Mouse (Mus musculus) hindbrain, embryonic 10.5 days (tissue): ENCODE data around the gene Gng8. TPM values are rescaled to one million over a fixed set of nuclear protein-coding genes. Genes with fewer than 3 reads are reported as not detected.

Experiments used
- DNase-seq: peaks from one replicate; pipeline ENCODE4 v3.0.0-alpha.2; 2017; ENCODE audit warnings: low spot score
- H3K27ac ChIP-seq: fragments of 300-500 bp; sonication (generic); 2 replicates; pipeline ENCODE4 v1.5.1; 2016; ENCODE audit warnings: mild to moderate bottlenecking, moderate library complexity
- H3K27me3 ChIP-seq: fragments of 300-500 bp; sonication (generic); 2 replicates; pipeline ENCODE4 v1.6.1; 2016; ENCODE audit warnings: mild to moderate bottlenecking; ENCODE audit not compliant: poor library complexity, insufficient read depth, severe bottlenecking
- H3K36me3 ChIP-seq: fragments of 300-500 bp; sonication (generic); 2 replicates; pipeline ENCODE4 v1.6.1; 2016; ENCODE audit warnings: mild to moderate bottlenecking, moderate library complexity
- H3K4me1 ChIP-seq: fragments of 300-500 bp; sonication (generic); replicated peaks from 2 replicates; pipeline ENCODE4 v1.6.1; 2016; ENCODE audit warnings: mild to moderate bottlenecking
- H3K4me3 ChIP-seq: fragments of 300-500 bp; sonication (generic); 2 replicates; pipeline ENCODE4 v1.5.1; 2016; ENCODE audit warnings: mild to moderate bottlenecking, moderate library complexity
- H3K9me3 ChIP-seq: fragments of 300-500 bp; sonication (generic); 2 replicates; pipeline ENCODE4 v1.6.1; 2016; ENCODE audit warnings: mild to moderate bottlenecking, moderate library complexity
- WGBS: fragments of 180-500 bp; shearing (Covaris S2); methylation state at CpG from one replicate; pipeline ENCODE4 v1.1.7; 2016; 5-methylcytosine and 5-hydroxymethylcytosine counted together
- polyA plus RNA-seq: library from polyadenylated mRNA; unstranded; fragments of >200 nt; fragmentation: Nextera tagmentation; extraction: Ambion mirVana; gene quantifications from 2 replicates; pipeline ENCODE4 v1.2.1, GENCODE M21; 2016

Gng8 gene
- polyA plus RNA-seq, 1 experiment from 2014 or later = 9.0 TPM

DNA sequence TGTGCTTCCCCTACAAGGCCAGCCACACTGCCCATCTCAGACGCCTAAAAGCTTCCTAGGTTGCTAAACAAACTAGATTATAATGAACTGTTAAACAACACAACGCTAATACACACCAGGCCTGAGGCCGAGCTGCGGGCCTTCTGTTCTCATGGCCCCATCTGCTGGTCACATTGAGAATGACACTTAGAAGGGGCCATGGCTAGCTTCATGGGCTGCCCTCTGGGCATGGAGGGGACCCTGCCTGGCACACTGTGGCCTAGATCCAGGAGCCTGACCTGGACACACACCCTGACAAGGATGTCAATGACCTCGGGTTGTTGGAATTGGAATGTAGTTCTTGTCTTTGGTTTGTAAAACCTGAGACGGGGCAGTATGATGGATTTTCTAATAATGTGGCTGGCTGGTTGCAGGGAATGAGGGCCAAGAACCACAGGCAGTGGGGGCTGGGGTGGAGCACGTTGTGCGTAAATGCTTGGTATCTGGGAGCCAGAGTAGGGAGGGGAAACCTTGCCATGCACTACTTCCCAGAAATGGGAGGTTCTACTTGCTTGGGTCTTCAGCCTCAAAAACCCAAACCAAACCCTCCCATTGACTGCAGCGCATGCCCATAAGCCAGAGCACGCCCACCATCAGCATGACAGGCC is 22.3 kb downstream of the Gng8 start:
- peaks cover 27% of the 10 kb centered on the region for H3K4me1 ChIP-seq
- H3K36me3 ChIP-seq = peaks cover 53% of the 10 kb centered on the region
- DNase-seq = peak; percentile 77
- no peak overlapping the region for H3K4me3 ChIP-seq
- peaks cover 7% of the 10 kb centered on the region; the same call in 1 of the 2 replicates for H3K27me3 ChIP-seq
- H3K9me3 ChIP-seq = no peaks in the 10 kb centered on the region
- H3K27ac ChIP-seq = no peak overlapping the region
- WGBS = 39% methylated on average over 10 of the region's 10 CpGs

- WGBS = 83% methylated on average over 18 of the region's 18 CpGs
- no peak overlapping the region for H3K27ac ChIP-seq
- peaks cover 61% of the 10 kb centered on the region for H3K36me3 ChIP-seq
- DNase-seq = no peak
- no peaks in the 10 kb centered on the region for H3K9me3 ChIP-seq
- peaks cover 27% of the 10 kb centered on the region for H3K4me1 ChIP-seq
- no peak overlapping the region for H3K4me3 ChIP-seq
- H3K27me3 ChIP-seq = peaks cover under 1% of the 10 kb centered on the region; the same call in 1 of the 2 replicates
These were observed 23.1 kb downstream of the Gng8 start for GRCm38 (mm10) chr7:16914453-16915343.

DNA sequence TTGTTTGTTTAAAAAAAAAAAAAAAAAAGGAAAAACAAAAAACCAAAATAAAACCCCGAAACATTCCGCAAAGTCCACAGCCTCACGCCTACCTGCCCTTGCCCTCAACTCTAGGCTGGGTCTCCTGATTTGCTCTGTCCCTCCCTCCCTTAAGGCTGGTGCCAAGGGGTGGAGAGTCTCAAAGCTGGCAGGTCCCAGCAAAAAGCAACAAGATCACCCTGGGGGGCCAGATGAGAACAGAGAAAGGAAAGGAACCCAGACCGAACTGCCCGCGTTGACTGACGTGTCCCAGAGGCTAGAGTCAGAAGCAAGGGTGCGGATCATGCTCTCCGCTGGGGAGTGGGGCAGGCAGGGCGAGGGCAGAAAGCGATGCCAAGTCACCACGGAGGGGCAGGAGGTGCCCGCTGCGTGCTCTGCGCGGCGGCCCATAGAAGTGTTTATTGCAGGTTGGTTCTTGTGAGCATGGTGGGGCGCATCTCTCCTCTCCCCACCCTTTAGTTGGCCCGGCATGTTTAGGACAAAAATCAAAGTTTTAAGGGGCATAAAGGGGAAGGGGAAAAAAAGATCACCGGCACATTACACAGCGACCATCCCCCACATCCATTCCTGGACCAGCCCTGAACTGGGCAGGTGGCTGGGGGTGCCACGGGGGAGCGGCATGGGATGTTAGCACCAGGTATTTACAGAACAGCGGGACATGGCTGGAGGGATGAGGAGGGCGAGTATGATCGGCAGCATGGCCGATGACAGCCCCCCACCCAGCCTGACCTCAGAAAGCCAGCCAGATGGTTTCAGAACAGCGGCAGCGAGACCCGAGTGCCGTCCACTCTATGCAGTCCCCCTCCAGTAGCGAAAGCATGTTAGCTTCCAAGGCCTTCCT is 24.1 kb downstream of the Gng8 start:
- no peak overlapping the region for H3K27ac ChIP-seq
- H3K9me3 ChIP-seq = no peaks in the 10 kb centered on the region
- DNase-seq = no peak
- no peak overlapping the region for H3K4me3 ChIP-seq
- H3K27me3 ChIP-seq = no peaks in the 10 kb centered on the region
- 88% methylated on average over 32 of the region's 32 CpGs for WGBS
- H3K36me3 ChIP-seq = peaks cover 67% of the 10 kb centered on the region
- peaks cover 35% of the 10 kb centered on the region for H3K4me1 ChIP-seq

DNA sequence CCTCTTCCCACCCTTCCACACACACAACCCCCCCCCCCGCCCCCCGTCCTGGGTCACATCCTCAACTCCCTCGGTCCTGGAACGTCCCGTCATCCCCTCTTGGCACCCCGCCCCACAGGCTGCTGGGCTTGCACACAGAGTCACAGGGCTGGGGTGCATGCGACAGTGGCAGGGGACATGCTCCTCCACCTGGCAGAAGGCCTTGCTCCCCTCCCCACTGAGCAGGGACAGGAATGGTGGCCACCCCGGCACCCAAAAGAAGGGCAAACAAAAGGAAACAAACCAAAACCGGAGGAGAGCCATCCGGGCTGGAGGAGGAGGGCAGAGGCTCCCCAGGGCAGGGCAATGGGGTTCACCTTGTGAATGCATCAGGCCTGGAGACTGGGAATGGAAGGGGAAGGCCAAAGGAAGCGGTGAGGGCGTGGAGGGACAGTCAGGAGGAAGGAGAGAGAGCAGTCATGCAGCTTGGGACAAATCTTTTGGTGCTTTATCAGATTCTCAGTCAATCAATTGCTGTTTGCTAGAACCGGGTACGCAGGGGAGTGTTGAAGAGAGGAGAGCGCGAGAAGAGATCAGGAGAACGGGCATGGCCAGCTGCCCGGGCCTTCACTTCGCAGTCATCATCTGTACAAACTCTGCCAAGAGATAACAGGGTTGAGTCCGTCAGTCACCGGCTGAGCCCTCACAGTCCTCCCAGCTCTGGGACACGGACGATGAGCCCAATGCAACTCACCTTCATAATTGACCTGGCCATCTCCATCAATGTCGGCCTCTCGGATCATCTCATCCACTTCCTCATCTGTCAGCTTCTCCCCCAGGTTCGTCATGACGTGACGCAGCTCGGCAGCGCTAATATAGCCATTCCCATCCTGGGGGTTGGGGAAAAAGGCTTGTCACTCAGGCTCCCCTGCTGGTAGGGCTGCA is 25.0 kb downstream of the Gng8 start:
- Histone ChIP-seq H3K36me3 (peaks cover 76% of the 10 kb centered on the region), H3K9me3 (no peaks in the 10 kb centered on the region), H3K27me3 (no peaks in the 10 kb centered on the region), H3K4me3 (no peak overlapping the region), H3K4me1 (peaks cover 44% of the 10 kb centered on the region), H3K27ac (no peak overlapping the region)
- WGBS = 86% methylated on average over 30 of the region's 30 CpGs
- no peak for DNase-seq

- no peak overlapping the region for H3K27ac ChIP-seq
- peaks cover 53% of the 10 kb centered on the region for H3K4me1 ChIP-seq
- H3K4me3 ChIP-seq = no peak overlapping the region
- WGBS = 89% methylated on average over 11 of the region's 11 CpGs
- H3K27me3 ChIP-seq = no peaks in the 10 kb centered on the region
- H3K9me3 ChIP-seq = no peaks in the 10 kb centered on the region
- no peak for DNase-seq
- H3K36me3 ChIP-seq = peaks cover 78% of the 10 kb centered on the region
These were observed 25.9 kb downstream of the Gng8 start for GRCm38 (mm10) chr7:16917447-16917846.

DNA sequence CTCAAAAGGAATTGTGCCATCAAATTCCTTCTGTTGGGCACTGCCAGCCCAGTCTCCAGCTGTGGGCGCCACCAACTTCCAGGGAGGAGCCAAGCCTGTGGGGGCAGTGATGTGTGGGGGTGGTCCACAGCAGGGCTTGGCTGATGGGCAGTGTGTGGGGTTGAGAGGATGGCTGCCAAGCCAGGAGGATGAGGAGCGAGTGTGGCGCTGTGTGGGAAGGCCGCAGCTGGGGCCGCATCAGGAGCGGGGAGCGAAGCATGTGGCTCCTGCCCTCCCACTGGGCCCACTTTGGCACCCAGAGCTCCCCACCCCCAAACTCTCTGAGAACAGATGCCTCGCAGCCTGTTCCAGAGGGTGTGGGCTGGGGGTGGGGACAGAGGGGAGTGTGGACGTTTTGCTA is 26.4 kb downstream of the Gng8 start:
- Histone ChIP-seq H3K4me3 (no peak overlapping the region), H3K36me3 (peaks cover 78% of the 10 kb centered on the region), H3K9me3 (no peaks in the 10 kb centered on the region), H3K27ac (no peak overlapping the region), H3K27me3 (no peaks in the 10 kb centered on the region), H3K4me1 (peaks cover 59% of the 10 kb centered on the region)
- DNase-seq = no peak
- 84% methylated on average over 9 of the region's 9 CpGs for WGBS

GRCm38 (mm10) chr7:16918670-16919069 is 27.1 kb downstream of the Gng8 start:
- 86% methylated on average over 3 of the region's 3 CpGs for WGBS
- H3K4me1 ChIP-seq = peaks cover 62% of the 10 kb centered on the region
- H3K9me3 ChIP-seq = no peaks in the 10 kb centered on the region
- no peak overlapping the region for H3K27ac ChIP-seq
- H3K36me3 ChIP-seq = peaks cover 77% of the 10 kb centered on the region
- no peaks in the 10 kb centered on the region for H3K27me3 ChIP-seq
- H3K4me3 ChIP-seq = no peak overlapping the region
- no peak for DNase-seq

DNA sequence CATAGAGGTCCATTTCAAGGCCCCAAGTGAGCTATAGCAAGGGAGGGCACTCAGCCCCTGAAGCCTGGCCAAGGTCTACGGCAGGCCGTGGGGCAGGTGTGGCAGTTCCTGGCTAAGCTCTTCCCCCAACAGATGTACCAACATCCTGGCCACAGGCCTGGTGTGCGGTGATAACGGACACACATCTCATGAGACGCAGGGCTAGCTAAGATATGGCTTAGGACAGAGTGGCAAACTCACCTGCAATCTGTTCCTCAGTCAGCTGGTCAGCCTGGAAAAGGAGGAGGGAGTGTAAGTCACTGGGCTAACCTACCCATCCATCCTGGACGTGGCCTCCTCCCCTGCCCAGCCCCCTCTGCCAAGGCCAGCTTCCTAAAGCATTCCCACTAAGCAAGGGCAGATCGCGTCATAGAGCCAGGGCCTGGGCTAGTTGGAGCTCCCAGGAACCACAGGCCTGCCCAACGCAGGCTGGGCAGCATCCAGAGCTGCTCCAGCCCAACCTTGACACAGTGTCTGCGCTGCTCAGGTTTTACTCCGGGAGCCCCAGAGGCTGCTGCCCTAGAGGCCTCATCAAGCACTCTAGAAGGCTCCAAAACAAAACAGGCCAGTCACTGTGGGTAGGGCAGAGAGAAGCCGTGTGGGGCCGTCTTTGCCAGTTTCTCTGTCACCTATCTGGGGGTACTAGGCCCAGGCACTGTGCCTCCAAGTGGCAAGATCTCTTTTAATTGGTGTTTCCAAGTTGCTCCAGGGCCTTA is 28.0 kb downstream of the Gng8 start:
- 90% methylated on average over 13 of the region's 13 CpGs for WGBS
- peak overlapping the region; percentile 63 for H3K27ac ChIP-seq
- peaks cover 68% of the 10 kb centered on the region for H3K36me3 ChIP-seq

GRCm38 (mm10) chr7:16920150-16920579 is 28.6 kb downstream of the Gng8 start:
- 88% methylated on average over 7 of the region's 7 CpGs for WGBS
- no peak for DNase-seq
- Histone ChIP-seq H3K27ac (peak overlapping the region; percentile 63), H3K36me3 (peaks cover 62% of the 10 kb centered on the region), H3K4me1 (peaks cover 62% of the 10 kb centered on the region), H3K9me3 (no peaks in the 10 kb centered on the region), H3K4me3 (peak overlapping the region; percentile 9; the same call in 1 of the 2 replicates), H3K27me3 (no peaks in the 10 kb centered on the region)

More for the DNA sequence above, 28.0 kb downstream of the Gng8 start:
- Histone ChIP-seq H3K4me1 (peaks cover 62% of the 10 kb centered on the region), H3K9me3 (no peaks in the 10 kb centered on the region), H3K27me3 (no peaks in the 10 kb centered on the region), H3K4me3 (peak overlapping the region; percentile 9; the same call in 1 of the 2 replicates)
- no peak for DNase-seq

- no peak for DNase-seq
- peak overlapping the region; percentile 99 for H3K27ac ChIP-seq
- H3K9me3 ChIP-seq = no peaks in the 10 kb centered on the region
- 49% methylated on average over 21 of the region's 21 CpGs for WGBS
- H3K27me3 ChIP-seq = no peaks in the 10 kb centered on the region
- H3K36me3 ChIP-seq = peaks cover 53% of the 10 kb centered on the region
- peaks cover 62% of the 10 kb centered on the region for H3K4me1 ChIP-seq
- H3K4me3 ChIP-seq = peak overlapping the region; percentile 93
These were observed 29.5 kb downstream of the Gng8 start for GRCm38 (mm10) chr7:16920818-16921791.
